Mouse (Mus musculus) mouse trophoblast stem cell (cell line): ENCODE measurements around the gene Cav3.

Source experiments
- in situ Hi-C, 2 experiments: fragments of 300-500 bp; cut with MseI, MboI; formaldehyde crosslinking; loops; 2 replicates in 1 of 2; 3 replicates in 1 of 2; pipeline ENCODE4 v1.15.1; 2025

Cav3 gene

GRCm38 (mm10) chr6:112494620-112495081 lies 35.3 kb downstream of the Cav3 start:
- in situ Hi-C loops = loop anchor here in 1 of 2 experiments (25.0 kb wide), 1 partner anchor 282 kb away; no protein-coding TSS in a partner anchor

GRCm38 (mm10) chr6:112495219-112495618 lies 35.9 kb downstream of the Cav3 start:
- in situ Hi-C loops = loop anchor here in 1 of 2 experiments (25.0 kb wide), 1 partner anchor 283 kb away; no protein-coding TSS in a partner anchor

- in situ Hi-C loops = loop anchor here in 1 of 2 experiments (25.0 kb wide), 1 partner anchor 284 kb away; no protein-coding TSS in a partner anchor
These were observed 37.2 kb downstream of the Cav3 start for GRCm38 (mm10) chr6:112496291-112497060.

GRCm38 (mm10) chr6:112497456-112497855 lies 38.2 kb downstream of the Cav3 start:
- in situ Hi-C loops = loop anchor here in 1 of 2 experiments (25.0 kb wide), 1 partner anchor 285 kb away; no protein-coding TSS in a partner anchor

- in situ Hi-C loops = loop anchor here in 1 of 2 experiments (25.0 kb wide), 1 partner anchor 286 kb away; no protein-coding TSS in a partner anchor
These were observed 39.4 kb downstream of the Cav3 start for GRCm38 (mm10) chr6:112498716-112499115.

- in situ Hi-C loops = loop anchor here in 1 of 2 experiments (25.0 kb wide), 1 partner anchor 287 kb away; no protein-coding TSS in a partner anchor
These were observed 40.2 kb downstream of the Cav3 start for GRCm38 (mm10) chr6:112499456-112499855.

GRCm38 (mm10) chr6:112501156-112501555 lies 41.9 kb downstream of the Cav3 start:
- in situ Hi-C loops = no loop called here

GRCm38 (mm10) chr6:112507617-112508016 lies 48.3 kb downstream of the Cav3 start:
- in situ Hi-C loops = no loop called here

- in situ Hi-C loops = no loop called here
These were observed 50.4 kb downstream of the Cav3 start for GRCm38 (mm10) chr6:112509590-112510131.

- in situ Hi-C loops = no loop called here
These were observed 51.0 kb downstream of the Cav3 start for GRCm38 (mm10) chr6:112510346-112510745.

GRCm38 (mm10) chr6:112514591-112514990 lies 55.3 kb downstream of the Cav3 start:
- in situ Hi-C loops = no loop called here

GRCm38 (mm10) chr6:112516496-112516895 lies 57.2 kb downstream of the Cav3 start:
- in situ Hi-C loops = no loop called here

GRCm38 (mm10) chr6:112517572-112517971 lies 58.3 kb downstream of the Cav3 start:
- in situ Hi-C loops = no loop called here

- in situ Hi-C loops = no loop called here
These were observed 58.7 kb downstream of the Cav3 start for GRCm38 (mm10) chr6:112517991-112518390.
